Mouse (Mus musculus) layer of hippocampus, postnatal 14 days (tissue): ENCODE results near the gene Neu1. TPM values are rescaled to one million over a fixed set of nuclear protein-coding genes. Genes with fewer than 3 reads are reported as not detected.
"Not testable (repeated sequence)": the region's sequence is repeated elsewhere in the genome, so short reads cannot be mapped to it uniquely, and the experiment has no call there.

Source experiments
- DNase-seq, 2 experiments: peaks; one replicate each; pipeline ENCODE4 v3.0.0; 2021 to 2022; ENCODE audit warnings: low spot score in 2 of 2, mixed read lengths in 1 of 2
- total RNA-seq, 2 experiments: library from RNA; stranded (reverse); gene quantifications; 2 replicates each; pipeline ENCODE4 v1.2.3; 2021

Gene Neu1
- total RNA-seq, 2 experiments from 2014 or later: 31.9 to 32.9 TPM

- no peak for DNase-seq
Observed at GRCm38 (mm10) chr17:34962125-34962524, 31.1 kb downstream of the Neu1 start.

GRCm38 (mm10) chr17:34962841-34963240, 31.8 kb downstream of the Neu1 start:
- no peak for DNase-seq

- DNase-seq: no peak
Observed at GRCm38 (mm10) chr17:34964640-34965049, 33.6 kb downstream of the Neu1 start.

- no peak for DNase-seq
Observed at GRCm38 (mm10) chr17:34965627-34966026, 34.6 kb downstream of the Neu1 start.

- DNase-seq: not testable (repeated sequence)
Observed at GRCm38 (mm10) chr17:34969822-34970221, 38.8 kb downstream of the Neu1 start, which contains the start of gene Gm20481. Gm20481 (plus strand) TSS chr17:34969912.

- not testable (repeated sequence) for DNase-seq
Observed at GRCm38 (mm10) chr17:34970850-34971249, 39.8 kb downstream of the Neu1 start.

- DNase-seq: not testable (repeated sequence)
Observed at GRCm38 (mm10) chr17:34971694-34972068, 40.6 kb downstream of the Neu1 start.

GRCm38 (mm10) chr17:34972069-34972749, 41.2 kb downstream of the Neu1 start, which contains the start of the genes Hspa1a and Hspa1l:
Hspa1a (minus strand) TSS chr17:34972156.
Hspa1l (plus strand) TSS chr17:34972703.
- peak; percentile 68 to 77 for DNase-seq

- DNase-seq: no peak
Observed at GRCm38 (mm10) chr17:34975581-34976492, 44.8 kb downstream of the Neu1 start.

- DNase-seq: no peak
Observed at GRCm38 (mm10) chr17:34977000-34977399, 45.9 kb downstream of the Neu1 start.

GRCm38 (mm10) chr17:34978239-34978638, 47.2 kb downstream of the Neu1 start:
- DNase-seq: no peak

- DNase-seq: no peak
Observed at GRCm38 (mm10) chr17:34979631-34980030, 48.6 kb downstream of the Neu1 start.

- DNase-seq: no peak
Observed at GRCm38 (mm10) chr17:34980655-34981054, 49.6 kb downstream of the Neu1 start.

- DNase-seq: peak; percentile 92 to 94
Observed at GRCm38 (mm10) chr17:34981690-34982180, 50.7 kb downstream of the Neu1 start, which contains the start of gene Lsm2. Lsm2 (plus strand) TSS chr17:34981862.

GRCm38 (mm10) chr17:34982328-34982727, 51.3 kb downstream of the Neu1 start:
- no peak for DNase-seq

GRCm38 (mm10) chr17:34984218-34984617, 53.2 kb downstream of the Neu1 start:
- no peak for DNase-seq

Other genes with a start within 250 kb of the Neu1 start
- 10 to 100 TPM; 11.6 to 14.0 TPM for gene C4b, start 187.4 kb upstream of the Neu1 start, total RNA-seq
- not detected for gene Cyp21a1, start 126.7 kb upstream of the Neu1 start, total RNA-seq
- 10 to 100 TPM; 59.6 to 62.9 TPM for gene Stk19, start 94.3 kb upstream of the Neu1 start, total RNA-seq
- 10 to 100 TPM; 35.9 to 39.3 TPM for gene Dxo, start 94.2 kb upstream of the Neu1 start, total RNA-seq
- gene Skiv2l, start 81.0 kb upstream of the Neu1 start, total RNA-seq: 10 to 100 TPM; 70.8 to 76.4 TPM
- 10 to 100 TPM; 29.6 to 30.9 TPM for gene Nelfe, start 80.9 kb upstream of the Neu1 start, total RNA-seq
- gene Cfb, start 68.7 kb upstream of the Neu1 start, total RNA-seq: under 1 TPM in 1 of 2 experiments, not detected in 1; 0.23 TPM
- 1 to 10 TPM; 6.4 to 8.1 TPM for gene Zbtb12, start 51.8 kb upstream of the Neu1 start, total RNA-seq
- gene Gm20547, start 49.2 kb upstream of the Neu1 start, total RNA-seq: not detected
- 1 to 10 TPM; 2.0 to 3.7 TPM for gene C2, start 33.0 kb upstream of the Neu1 start, total RNA-seq
- gene Ehmt2, start 32.8 kb upstream of the Neu1 start, total RNA-seq: 100 to 1,000 TPM; 168 to 173 TPM
- gene Slc44a4, start 16.8 kb upstream of the Neu1 start, total RNA-seq: under 1 TPM; 0.18 to 0.38 TPM
- gene Hspa1b, start 28.0 kb downstream of the Neu1 start, total RNA-seq: 10 to 100 TPM; 12.5 TPM
- not detected for gene Gm20481, start 38.7 kb downstream of the Neu1 start, total RNA-seq
- gene Hspa1a, start 40.9 kb downstream of the Neu1 start, total RNA-seq: 10 to 100 TPM; 12.4 to 13.1 TPM
- under 1 TPM; 0.38 to 0.44 TPM for gene Hspa1l, start 41.5 kb downstream of the Neu1 start, total RNA-seq
- gene Lsm2, start 50.6 kb downstream of the Neu1 start, total RNA-seq: 10 to 100 TPM; 19.4 to 25.0 TPM
- gene Vars, start 69.7 kb downstream of the Neu1 start, total RNA-seq: 10 to 100 TPM; 52.9 to 55.9 TPM
- under 1 TPM; 0.14 to 0.21 TPM for gene Vwa7, start 85.3 kb downstream of the Neu1 start, total RNA-seq
- gene Sapcd1, start 96.8 kb downstream of the Neu1 start, total RNA-seq: 1 to 10 TPM; 1.8 to 2.6 TPM
- gene Msh5, start 115.5 kb downstream of the Neu1 start, total RNA-seq: 1 to 10 TPM in 1 of 2 experiments, under 1 TPM in 1; 0.79 to 1.9 TPM
- gene Clic1, start 118.7 kb downstream of the Neu1 start, total RNA-seq: 10 to 100 TPM; 11.7 to 14.8 TPM
- gene Ddah2, start 127.8 kb downstream of the Neu1 start, total RNA-seq: 10 to 100 TPM; 26.4 to 33.1 TPM
- gene Ly6g6c, start 134.1 kb downstream of the Neu1 start, total RNA-seq: not detected
- gene Mpig6b, start 134.9 kb downstream of the Neu1 start, total RNA-seq: not detected
- gene Ly6g6e, start 145.6 kb downstream of the Neu1 start, total RNA-seq: 1 to 10 TPM; 1.6 to 1.8 TPM
- 1 to 10 TPM; 1.2 to 2.6 TPM for gene Ly6g6d, start 146.8 kb downstream of the Neu1 start, total RNA-seq
- gene Ly6g6f, start 154.4 kb downstream of the Neu1 start, total RNA-seq: not detected
- 10 to 100 TPM; 88.8 to 93.0 TPM for gene Abhd16a, start 158.0 kb downstream of the Neu1 start, total RNA-seq
- gene Ly6g5c, start 177.0 kb downstream of the Neu1 start, total RNA-seq: not detected
- under 1 TPM; 0.67 to 0.74 TPM for gene Ly6g5b, start 184.2 kb downstream of the Neu1 start, total RNA-seq
- gene Gpank1, start 190.2 kb downstream of the Neu1 start, total RNA-seq: 10 to 100 TPM; 10.2 to 13.2 TPM
- gene Csnk2b, start 190.8 kb downstream of the Neu1 start, total RNA-seq: 100 to 1,000 TPM; 174 to 179 TPM
- 10 to 100 TPM; 20.8 to 26.1 TPM for gene D17H6S53E, start 195.1 kb downstream of the Neu1 start, total RNA-seq
- gene Apom, start 200.8 kb downstream of the Neu1 start, total RNA-seq: not detected
- 100 to 1,000 TPM; 289 TPM for gene Bag6, start 203.9 kb downstream of the Neu1 start, total RNA-seq
- 100 to 1,000 TPM; 305 to 314 TPM for gene Prrc2a, start 233.6 kb downstream of the Neu1 start, total RNA-seq
- 10 to 100 TPM in 1 of 2 experiments, 1 to 10 TPM in 1; 9.9 to 10.4 TPM for gene Aif1, start 244.8 kb downstream of the Neu1 start, total RNA-seq